Mouse (Mus musculus) lung, adult 18-20 months (tissue): Measurements from ENCODE around the gene Pdlim4.
"Not testable (repeated sequence)": the region's sequence is repeated elsewhere in the genome, so short reads cannot be mapped to it uniquely, and the experiment has no call there.

Source experiments
- DNase-seq, 2 experiments: peaks; one replicate each; pipeline ENCODE4 v3.0.0; 2022; ENCODE audit warnings: mixed read lengths in 2 of 2

Pdlim4 gene

GRCm38 (mm10) chr11:54008416-54008920, 60.3 kb downstream of the Pdlim4 start:
- no peak for DNase-seq

GRCm38 (mm10) chr11:54007717-54008116, 61.1 kb downstream of the Pdlim4 start:
- DNase-seq: no peak

- no peak for DNase-seq
Observed at GRCm38 (mm10) chr11:54006901-54007300, 61.9 kb downstream of the Pdlim4 start.

GRCm38 (mm10) chr11:54006362-54006761, 62.5 kb downstream of the Pdlim4 start:
- not testable (repeated sequence) for DNase-seq
